Mouse (Mus musculus): ENCODE results near the gene Gm20388. TPM values are rescaled to one million over a fixed set of nuclear protein-coding genes. Genes with fewer than 3 reads are reported as not detected.

Gm20388 gene
- total RNA-seq, 2 experiments from 2014 or later, result 10.3 to 10.6 TPM

DNA sequence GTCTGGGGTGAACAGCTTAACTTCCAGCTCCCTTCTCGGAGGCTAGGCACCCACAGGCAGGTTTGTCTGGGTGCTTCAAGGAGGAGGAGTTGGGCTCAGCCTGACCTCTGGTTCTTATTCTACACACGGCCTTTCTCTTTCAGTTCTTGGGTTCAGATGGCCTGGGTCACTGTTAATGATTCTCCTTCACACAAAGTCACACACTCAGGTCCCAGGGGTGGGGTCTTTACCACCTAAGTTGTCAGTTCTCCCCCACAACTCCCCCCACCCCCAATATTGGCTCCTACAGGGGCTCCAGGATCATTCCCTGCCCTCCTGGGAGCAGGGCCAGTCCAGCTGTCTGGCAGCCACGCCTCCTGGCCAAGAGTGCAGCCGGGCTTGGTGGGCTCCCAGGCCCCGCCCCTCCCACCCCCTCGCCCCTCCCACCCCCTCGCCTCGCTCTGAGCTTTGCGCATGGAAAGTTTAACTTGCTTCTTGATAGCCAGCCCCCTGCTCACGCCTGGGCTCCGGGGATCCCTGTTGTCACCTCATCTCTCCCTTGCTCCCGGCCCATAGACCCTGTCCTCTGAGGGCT lies 605.6 kb downstream of the Gm20388 start:
- intact Hi-C loops (cut with DNase I), result no loop called here

DNA sequence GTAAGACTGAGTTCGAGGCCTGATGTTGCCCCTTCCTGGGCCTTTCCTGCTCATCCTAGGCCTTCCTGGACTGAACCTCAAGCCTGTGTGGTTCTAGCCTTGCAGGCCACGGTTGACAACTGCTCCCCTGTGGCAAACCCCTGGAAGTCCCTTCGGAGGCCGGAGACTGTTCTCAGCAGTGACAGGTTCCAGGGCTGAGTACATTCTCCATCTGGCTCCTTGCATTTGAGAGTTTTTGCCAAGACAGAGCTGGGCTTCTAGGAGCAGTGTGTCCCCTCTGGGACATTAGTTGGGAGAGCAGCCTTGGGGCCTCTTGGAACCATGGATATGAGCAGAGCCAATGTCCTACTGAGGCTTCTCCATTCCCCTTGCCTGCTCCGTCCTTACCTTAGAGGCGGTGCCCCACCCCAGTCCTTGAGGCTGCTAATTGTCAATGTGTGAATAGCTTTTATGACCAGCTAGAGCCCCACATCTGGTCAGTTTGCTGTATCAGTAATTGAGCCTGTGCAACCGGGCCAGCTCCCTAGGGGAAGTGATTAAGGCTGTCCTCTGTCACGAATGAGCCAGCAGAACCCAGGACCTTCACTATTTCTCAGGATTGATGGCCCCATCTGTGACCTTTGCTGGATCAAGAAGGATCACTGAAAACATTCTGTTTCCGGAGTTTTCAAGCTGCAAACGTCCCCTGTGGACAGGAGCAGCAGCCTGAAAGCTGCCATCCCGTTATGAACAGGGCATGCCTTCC lies 607.2 kb downstream of the Gm20388 start:
- intact Hi-C loops (cut with DNase I), result no loop called here
- no peak for DNase-seq (ENCODE audit: low spot score in 2 of 2)

More for the DNA sequence above, 605.6 kb downstream of the Gm20388 start:
- DNase-seq (ENCODE audit: low spot score in 2 of 2), result no peak

DNA sequence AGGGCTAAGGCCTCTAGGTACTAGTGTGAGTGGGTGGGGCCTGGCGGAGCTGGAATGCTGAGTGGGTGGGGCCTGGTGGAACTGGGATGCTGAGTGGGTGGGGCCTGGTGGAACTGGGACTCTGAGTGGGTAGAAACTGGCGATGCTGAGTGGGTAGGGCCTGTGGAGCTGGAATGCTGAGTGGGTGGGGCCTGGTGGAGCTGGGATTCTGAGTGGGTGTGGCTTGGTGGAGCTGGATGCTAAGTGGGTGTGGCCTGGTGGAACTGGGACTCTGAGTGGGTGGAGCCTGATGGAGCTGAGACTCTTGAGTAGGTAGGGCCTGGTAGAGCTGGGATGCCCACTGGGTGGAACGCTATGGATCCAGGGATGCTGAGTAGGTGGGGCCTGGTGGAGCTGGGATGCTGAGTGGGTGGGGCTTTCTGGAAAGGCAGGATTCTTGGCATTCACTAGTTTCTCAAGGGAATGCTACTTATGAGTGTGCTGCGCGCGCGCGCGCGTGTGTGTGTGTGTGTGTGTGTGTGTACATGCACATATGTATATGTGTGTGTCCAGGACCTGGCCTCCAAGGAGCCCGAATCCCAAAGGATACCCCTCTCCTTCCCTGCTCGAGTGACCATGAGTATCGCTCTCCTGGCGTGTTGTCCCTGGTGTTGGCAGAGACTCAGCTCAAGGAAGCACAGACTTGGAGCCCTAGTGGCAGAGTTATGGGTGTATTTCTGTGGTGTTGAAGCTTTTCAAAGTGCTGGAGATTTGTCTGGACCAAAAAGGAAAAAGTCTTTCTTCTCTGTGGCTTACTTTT lies 608.3 kb downstream of the Gm20388 start:
- intact Hi-C loops (cut with DNase I), result no loop called here
- no peak for DNase-seq (ENCODE audit: low spot score in 2 of 2)

DNA sequence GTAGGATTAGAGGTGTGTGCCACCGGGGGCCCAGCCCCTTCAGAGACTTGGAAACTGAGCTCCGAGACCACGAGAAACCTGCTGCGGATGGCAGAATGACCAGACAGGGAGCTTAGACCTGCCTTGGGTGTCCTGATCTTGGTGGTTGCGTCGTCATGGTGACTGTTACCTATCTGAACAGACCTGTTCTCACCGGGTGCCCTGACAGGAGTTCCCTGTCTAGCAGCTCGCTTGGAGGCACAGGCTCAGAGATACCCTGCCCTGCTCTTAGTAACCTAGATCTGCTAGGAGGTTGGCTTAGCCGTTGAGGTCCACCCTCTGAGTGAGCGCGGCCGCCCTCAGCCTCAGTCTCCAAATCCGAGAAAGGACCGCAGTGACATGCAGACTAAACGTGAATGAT lies 609.6 kb downstream of the Gm20388 start:
- intact Hi-C loops (cut with DNase I), result no loop called here

DNA sequence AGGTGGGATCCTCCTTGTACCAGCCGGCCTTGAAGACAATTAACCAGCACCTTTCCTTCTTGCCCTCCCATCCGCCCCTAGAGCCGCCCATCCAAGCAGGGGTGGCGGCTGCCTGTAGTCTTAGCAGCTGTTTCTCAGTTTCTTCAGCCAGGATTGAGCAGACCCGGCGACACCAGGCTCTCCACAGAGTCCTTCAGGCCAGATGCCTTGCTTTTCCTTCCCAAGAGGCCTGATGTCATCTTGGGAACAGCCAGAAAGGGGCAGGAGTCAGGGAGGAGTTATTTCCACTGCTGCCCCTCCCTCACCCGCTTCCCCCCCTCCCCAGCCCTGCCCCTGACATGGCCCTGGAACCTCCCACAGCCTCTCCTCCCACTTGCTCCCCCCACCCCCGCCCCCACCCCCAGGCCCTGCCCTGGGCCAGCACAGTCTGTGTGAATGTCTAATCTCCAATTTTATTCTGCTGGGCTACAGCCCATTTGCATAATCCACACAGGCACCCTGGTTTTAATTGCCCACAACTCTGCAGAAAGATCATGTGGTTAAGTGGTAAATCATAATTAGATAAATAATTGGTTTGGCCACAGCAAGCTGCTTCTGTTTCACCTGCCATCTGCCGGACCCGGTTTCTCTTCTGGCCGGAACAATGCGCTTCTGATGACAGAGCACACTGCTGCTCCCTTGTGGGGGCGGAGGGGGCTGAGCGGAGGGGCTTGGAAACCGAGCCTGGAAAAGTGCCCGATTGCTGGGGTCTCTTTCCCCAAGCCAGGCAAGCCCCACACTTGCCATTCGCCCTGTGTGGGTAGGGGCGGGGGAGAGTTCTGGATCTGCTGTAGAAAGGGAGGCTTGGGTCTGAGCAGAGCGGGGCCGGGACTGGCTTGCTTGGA lies 610.3 kb downstream of the Gm20388 start:
- intact Hi-C loops (cut with DNase I), result no loop called here
- DNase-seq (ENCODE audit: low spot score in 2 of 2), result no peak

More for the DNA sequence above, 609.6 kb downstream of the Gm20388 start:
- DNase-seq (ENCODE audit: low spot score in 2 of 2), result no peak

DNA sequence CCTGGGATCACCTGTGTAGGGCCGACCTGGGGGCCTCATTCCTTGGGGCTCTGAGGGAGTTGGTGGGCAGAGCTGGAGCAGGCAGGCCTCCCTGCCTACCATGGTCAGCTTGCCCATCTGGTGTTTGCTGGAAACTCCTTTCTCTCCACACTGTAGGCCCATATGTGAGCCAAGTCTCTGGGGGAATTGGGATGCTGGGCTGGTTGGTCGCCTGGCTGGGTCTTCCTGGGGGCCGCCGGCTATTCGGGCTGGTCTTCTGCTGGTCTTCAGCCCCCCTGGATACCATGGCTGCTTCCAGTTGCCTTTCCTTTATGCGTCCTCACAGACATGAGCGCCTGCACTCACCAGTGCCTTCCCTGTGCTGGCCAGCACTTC lies 610.9 kb downstream of the Gm20388 start:
- intact Hi-C loops (cut with DNase I), result no loop called here
- DNase-seq (ENCODE audit: low spot score in 2 of 2), result no peak

DNA sequence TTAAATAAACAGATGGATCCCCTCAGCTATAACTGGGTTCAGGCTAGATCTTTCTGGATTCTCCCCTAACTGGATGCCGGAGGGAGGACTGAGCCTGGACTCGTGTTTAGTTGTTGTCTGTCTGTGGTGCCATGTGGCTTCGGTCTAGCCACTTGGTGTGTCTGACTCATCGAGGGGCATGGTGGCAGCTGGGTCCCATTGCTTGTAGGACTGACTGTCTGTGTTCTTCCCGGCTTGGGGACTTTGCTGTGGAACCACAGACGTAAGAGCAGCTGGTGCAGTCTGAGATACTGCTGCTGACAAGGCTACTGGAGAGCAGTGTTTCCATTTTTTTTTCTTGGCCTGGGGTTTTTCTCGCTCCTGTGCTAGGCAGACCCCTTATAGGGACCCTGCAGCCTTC lies 613.0 kb downstream of the Gm20388 start:
- DNase-seq (ENCODE audit: low spot score in 2 of 2), result no peak
- intact Hi-C loops (cut with DNase I), result no loop called here

DNA sequence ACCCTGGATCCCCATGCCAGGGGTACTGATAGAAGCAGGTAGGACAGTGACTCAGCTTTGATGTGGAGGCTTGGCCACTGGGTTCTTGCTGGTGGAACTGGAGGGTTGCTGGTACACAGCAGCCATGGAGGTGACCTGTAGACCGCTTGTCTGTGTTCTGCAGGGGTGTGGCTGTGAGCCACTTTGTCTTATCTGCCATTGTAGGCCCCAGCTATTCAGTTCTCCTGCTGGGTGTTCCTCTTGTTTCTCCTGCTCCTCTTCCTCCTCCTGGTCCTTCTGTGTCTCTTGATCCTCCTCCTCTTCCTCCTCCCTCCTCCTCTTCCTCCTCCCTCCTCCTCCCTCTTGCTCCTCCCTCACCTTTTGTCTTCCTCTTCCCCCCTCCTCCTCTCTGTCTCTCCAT lies 614.5 kb downstream of the Gm20388 start:
- intact Hi-C loops (cut with DNase I), result no loop called here
- no peak for DNase-seq (ENCODE audit: low spot score in 2 of 2)

DNA sequence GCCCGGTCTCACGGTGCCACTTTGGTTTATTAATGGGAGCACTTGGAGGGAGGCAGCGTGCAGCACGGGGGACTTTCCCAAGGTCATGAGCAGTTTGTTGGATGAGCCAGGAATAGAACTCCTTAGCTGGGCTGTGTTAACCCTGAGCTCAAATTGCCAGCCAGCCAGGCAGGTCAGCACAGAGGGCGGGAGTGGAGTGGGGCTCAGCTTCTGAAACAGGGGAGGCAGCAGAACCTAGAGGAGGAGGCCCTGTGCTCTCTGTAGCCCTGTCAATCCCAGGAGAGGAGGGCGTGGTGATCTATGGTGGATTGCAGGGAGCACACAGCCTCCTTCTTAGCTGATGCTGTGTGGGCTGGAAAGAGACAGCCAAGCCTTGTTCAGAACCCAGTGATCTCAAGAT lies 615.2 kb downstream of the Gm20388 start:
- intact Hi-C loops (cut with DNase I), result no loop called here
- no peak for DNase-seq (ENCODE audit: low spot score in 2 of 2)

DNA sequence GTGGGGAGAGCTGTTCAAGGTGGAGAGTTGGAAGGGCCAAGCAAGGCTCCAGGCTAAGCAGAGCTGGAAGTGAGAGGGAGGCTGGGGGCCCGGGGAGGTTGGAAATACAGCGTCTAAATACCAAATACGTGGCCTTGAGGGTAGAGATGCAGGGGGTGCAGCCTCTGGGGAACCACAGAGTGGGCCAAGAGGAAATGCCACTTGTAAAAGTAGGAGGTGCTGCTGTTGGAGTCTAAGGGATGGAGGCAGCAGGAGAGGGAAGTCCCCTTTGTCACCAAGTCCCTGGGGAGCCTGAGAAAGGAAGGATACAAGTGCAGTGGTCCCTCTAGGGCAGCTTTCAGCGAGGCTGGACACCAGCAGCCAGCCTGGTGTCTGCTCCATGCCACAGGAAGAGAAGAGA lies 615.9 kb downstream of the Gm20388 start:
- intact Hi-C loops (cut with DNase I), result no loop called here
- DNase-seq (ENCODE audit: low spot score in 2 of 2), result no peak

DNA sequence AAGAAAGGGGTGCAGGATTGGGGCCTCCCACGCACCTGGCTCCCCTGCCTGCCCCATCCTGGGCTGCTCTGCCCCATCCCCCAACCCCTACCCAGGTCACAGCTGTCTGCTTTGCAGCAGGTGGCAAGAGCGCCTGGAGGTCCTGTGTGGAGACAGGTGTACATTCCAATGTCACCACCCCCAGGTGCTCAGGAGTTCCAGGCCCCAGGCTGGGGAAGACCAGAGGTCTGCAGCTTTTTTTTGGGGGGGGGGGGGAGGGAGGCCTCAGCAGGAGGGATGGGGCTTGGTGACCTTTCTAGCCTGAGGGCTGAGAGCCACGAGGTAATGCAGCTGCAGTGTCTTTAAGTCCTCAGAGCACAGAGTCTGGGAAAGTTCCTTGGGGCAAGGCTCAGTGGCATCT lies 617.7 kb downstream of the Gm20388 start:
- DNase-seq (ENCODE audit: low spot score in 2 of 2), result no peak
- intact Hi-C loops (cut with DNase I), result no loop called here

DNA sequence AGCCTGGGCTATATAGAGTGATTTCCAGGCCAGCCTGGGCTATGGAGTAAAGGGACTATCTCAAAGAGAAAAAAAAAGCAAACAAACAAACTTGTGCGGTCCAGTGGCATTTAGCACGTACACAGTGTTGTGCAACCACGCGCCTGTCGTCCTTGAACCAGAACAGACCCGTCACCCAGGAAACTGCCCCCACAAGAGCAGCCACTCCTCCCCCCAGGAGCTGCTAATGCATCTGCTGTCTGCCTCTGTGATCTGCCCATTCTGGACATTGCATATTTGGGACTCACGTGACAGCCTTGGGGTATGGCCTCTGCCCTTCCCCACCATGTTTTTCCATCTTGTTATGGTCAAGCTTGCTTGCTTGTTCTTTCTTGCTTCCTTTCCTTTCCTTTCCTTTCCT lies 618.6 kb downstream of the Gm20388 start:
- no peak for DNase-seq (ENCODE audit: low spot score in 2 of 2)
- intact Hi-C loops (cut with DNase I), result no loop called here

DNA sequence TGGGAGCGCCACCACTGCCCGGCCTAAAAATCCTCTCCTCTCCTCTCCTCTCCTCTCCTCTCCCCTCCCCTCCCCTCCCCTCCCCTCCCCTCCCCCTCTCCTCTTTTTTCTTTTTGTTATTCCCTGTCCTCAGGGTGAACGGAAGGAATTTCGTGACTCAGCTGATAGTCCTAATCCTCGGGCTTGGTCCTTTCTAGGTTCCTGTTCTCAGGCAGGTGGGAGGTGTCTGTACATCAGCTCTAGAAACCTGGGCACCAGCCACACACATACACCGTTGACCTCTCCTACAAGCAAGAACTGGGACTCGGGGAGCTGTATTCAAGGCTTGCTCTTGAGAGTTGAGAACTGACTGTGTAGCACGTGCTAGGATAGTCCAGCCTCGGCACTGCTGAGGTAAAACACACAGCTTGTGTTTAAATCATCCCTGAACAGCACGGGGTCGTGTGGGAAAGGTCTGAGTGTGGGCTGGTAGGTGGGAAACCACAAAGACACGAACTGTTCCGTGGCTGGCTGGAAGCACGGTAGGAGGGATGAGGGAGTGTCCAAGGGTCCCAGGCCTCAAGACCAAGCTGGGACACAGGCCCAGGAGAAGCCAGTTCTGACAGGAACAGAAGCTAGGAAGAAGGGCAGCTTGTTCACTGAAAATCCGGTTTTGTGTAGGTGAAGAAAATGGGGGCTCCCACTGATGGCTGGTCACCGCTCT lies 620.5 kb downstream of the Gm20388 start:
- no peak for DNase-seq (ENCODE audit: low spot score in 2 of 2)
- intact Hi-C loops (cut with DNase I), result loop anchor here (5.0 kb wide), 1 partner anchor 119 kb away; no protein-coding TSS in a partner anchor

DNA sequence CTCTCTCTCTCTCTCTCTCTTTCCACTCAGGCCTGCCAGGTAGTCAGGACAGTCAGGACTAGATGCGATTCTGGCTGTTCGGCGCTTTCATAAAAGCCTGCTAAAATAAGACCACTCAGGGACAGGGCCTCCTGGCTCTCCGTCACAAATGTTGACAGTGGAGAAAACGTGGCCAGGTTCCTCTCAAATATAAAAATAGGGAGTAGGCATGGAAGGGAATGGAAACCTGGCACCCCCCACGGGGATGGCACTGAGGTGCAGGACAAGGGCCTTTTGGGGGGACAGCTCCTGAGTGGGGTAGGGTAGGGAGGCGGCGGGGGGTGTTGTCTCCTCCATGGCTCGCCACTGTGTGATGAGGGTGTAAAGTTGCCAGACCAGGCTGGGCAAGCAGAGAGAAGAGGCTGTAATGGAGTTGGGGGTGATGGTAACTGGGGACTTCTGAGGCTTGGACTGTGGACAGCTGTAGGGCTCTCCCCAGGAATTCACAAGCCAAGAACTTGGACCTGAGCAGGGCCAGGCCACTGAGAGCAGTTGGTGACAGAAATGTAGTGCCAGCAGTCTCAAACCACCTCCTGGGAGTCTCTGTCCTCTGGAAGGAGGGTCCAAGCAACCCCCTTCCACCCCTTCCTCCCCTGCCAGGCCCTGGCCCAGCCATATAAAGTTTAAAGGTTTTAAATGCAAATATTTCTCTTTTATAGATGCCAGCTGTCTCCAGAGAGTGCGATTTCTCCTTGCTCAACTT lies 621.3 kb downstream of the Gm20388 start:
- no peak for DNase-seq (ENCODE audit: low spot score in 2 of 2)
- intact Hi-C loops (cut with DNase I), result loop anchor here (5.0 kb wide), 1 partner anchor 120 kb away; no protein-coding TSS in a partner anchor

DNA sequence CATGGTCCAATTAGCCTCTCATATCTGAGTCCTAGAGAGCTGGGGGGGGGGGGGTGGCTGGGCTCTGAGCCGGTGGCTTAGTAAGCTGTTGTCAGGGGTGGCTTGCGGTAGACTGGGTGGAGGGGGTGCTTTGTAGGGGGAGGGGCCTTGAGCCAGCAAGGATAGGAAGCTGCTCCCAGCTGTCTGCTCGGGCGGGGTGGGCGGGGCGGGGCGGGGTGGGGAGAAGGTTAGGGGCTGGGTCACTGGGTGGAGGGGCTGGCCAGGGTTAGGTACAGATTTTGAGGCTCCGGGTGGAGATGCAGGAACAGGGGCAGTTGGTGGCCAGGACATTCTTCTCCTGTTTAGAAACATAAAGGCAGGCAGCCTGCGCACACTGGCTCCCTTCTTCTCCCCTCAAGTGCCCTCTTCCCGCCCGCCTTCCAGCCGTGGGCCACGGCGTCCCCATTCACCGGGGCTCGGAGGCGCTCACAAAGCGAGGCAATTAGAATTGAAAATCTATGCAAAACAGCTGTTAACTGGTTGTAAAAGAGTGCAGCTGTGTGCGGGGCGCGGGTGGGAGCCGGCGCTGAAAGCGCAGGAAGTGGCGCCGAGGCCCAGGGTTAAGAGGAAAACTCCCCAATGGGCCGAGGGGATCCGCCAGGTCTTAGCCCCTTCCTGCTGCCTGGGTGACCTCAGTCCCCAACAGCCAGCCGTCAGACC lies 622.0 kb downstream of the Gm20388 start:
- DNase-seq (ENCODE audit: low spot score in 2 of 2), result no peak
- intact Hi-C loops (cut with DNase I), result loop anchor here (5.0 kb wide), 1 partner anchor 120 kb away; no protein-coding TSS in a partner anchor

DNA sequence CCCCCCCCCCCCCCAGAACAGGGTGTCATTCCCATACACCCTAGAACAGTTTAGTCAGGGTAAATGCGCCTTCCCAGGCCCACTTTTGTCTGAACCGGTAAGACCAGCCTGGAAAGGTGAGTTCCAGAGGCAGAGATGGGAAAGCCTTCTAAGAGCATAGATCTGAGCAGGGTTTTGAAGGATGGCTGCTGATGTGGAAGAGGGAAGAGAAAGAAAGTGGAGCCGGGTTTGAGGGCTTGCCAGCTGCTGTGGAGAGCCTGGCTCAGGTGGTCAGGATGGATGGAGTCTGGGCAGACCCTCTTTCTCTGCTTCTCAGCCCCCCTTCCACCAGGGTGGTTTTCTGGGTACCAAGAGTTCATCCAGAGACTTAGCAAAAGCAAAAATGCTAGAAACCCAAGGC lies 622.7 kb downstream of the Gm20388 start:
- no peak for DNase-seq (ENCODE audit: low spot score in 2 of 2)
- intact Hi-C loops (cut with DNase I), result loop anchor here (5.0 kb wide), 1 partner anchor 121 kb away; no protein-coding TSS in a partner anchor

DNA sequence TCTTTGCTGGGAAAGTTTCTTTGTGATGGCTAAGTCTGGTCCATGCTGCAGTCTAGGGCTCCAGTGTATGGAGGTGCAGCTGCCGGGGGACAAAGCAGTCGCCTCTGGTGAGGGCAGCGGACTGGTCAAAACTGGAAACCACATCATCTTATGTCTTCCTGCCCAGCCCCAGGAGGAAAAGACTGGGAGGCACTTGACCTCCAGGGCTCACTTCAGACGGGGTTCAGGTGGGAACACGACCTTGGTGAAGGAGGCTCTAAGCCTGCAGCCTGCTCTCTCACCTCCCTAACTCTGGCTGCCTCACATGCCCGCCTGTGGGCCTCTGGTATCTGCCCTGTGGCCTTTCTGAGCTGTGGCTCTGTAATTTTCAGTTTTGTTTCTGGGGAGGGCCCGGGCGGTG lies 623.4 kb downstream of the Gm20388 start:
- intact Hi-C loops (cut with DNase I), result loop anchor here (5.0 kb wide), 1 partner anchor 122 kb away; no protein-coding TSS in a partner anchor

More for the DNA sequence above, 623.4 kb downstream of the Gm20388 start:
- DNase-seq (ENCODE audit: low spot score in 2 of 2), result no peak
